Mouse (Mus musculus) thymus, adult 2 months (tissue): Measurements from ENCODE around the gene Zbtb9.

ENCODE experiments used
- CTCF ChIP-seq: fragments of 200-500 bp; IDR thresholded peaks from 2 replicates; pipeline ENCODE4 v1.5.1; 2012; ENCODE audit warnings: mild to moderate bottlenecking, control low read depth, low read length, moderate library complexity, borderline replicate concordance; ENCODE audit not compliant: control insufficient read depth, poor library complexity, insufficient read depth; ENCODE audit errors: extremely low read depth
- POLR2A ChIP-seq: fragments of 200-500 bp; IDR thresholded peaks from 2 replicates; pipeline ENCODE4 v1.6.1; 2012; ENCODE audit warnings: mild to moderate bottlenecking, low read length, control low read depth, moderate library complexity; ENCODE audit not compliant: control insufficient read depth, poor library complexity, insufficient read depth; ENCODE audit errors: extremely low read depth

GRCm38 (mm10) chr17:27056170-27056569 lies 83.2 kb downstream of the Zbtb9 start:
- TF ChIP-seq CTCF (no peak), POLR2A (peak; percentile 37; the same call in 1 of the 2 replicates)
